ENCODE assay signal across 27 mouse cellular contexts in the genomic region with DNA sequence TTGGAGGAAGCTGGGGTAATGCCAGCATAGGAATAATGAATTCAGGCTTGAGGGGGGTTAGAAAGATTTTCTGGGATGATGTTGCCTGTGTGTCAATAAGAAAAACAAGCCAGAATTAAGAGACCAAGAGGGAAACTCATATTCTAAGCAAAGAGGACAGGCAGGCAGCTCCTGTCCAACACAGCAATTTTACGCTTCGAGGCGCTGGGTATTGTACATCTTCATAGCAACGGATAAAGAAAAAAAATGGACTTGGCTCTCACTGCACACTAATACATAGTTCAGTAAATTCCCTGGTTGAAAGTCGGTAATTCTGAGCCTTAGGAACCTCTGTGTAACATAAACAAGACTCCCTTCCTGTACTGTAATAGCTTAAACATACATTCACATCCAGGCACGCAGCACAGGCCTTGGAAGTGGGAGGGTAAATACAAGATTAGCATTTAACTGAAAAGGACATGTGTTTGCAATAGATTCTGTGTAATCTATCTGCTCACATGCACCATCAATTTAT.
DNase-seq lines count a peak whose midpoint lies in the region; ATAC-seq and TF ChIP-seq lines count a peak whose summit lies in the region.
"Had no signal": no experiment of that assay in that cellular context is flagged by ENCODE, and none has a peak within 500 bp of the region (broad histone marks: within the 10 kb centered on the region; RNA-seq: fewer than 3 reads in every experiment).

No protein-coding gene starts in this region.

- ATAC-seq in embryonic facial prominence, embryonic 11.5 days (replicated peaks; ENCODE audit: insufficient number of reproducible peaks, low FRiP score, low TSS enrichment, low read depth), result no peak
- peak; percentile 50; the same call in 1 of the 2 replicates for ATAC-seq in stomach, embryonic 15.5 days (ENCODE audit: insufficient read depth, low FRiP score, low read depth)
- ATAC-seq in stomach, postnatal 0 days (ENCODE audit: low FRiP score, low TSS enrichment), result no peak; the same call in 1 of the 2 replicates
- ATAC-seq: forebrain, embryonic 16.5 days; Patski had no signal

- no peaks in the 10 kb centered on the region for H3K36me3 ChIP-seq in embryonic facial prominence, embryonic 11.5 days (replicated peaks; ENCODE audit: control insufficient read depth, insufficient read depth, low read depth, low read length)
- H3K36me3 ChIP-seq in embryonic facial prominence, embryonic 10.5 days (replicated peaks), result no peaks in the 10 kb centered on the region
- no peaks in the 10 kb centered on the region for H3K36me3 ChIP-seq in stomach, embryonic 15.5 days
- H3K36me3 ChIP-seq in stomach, postnatal 0 days (ENCODE audit: control insufficient read depth, insufficient read depth, low read length), result no peaks in the 10 kb centered on the region
- H3K36me3 ChIP-seq: embryonic facial prominence, embryonic 12.5 days; limb, embryonic 15.5 days; liver, embryonic 13.5 days; neural tube, embryonic 13.5 days had no signal

- H3K27me3 ChIP-seq in embryonic facial prominence, embryonic 11.5 days (ENCODE audit: control insufficient read depth, insufficient read depth, low read length), result no peaks in the 10 kb centered on the region
- H3K27me3 ChIP-seq in embryonic facial prominence, embryonic 10.5 days (replicated peaks; ENCODE audit: low read depth, poor library complexity, severe bottlenecking), result no peaks in the 10 kb centered on the region
- H3K27me3 ChIP-seq in stomach, embryonic 15.5 days (replicated peaks), result no peaks in the 10 kb centered on the region
- H3K27me3 ChIP-seq in stomach, postnatal 0 days (ENCODE audit: control insufficient read depth, insufficient read depth, low read length), result no peaks in the 10 kb centered on the region
- H3K27me3 ChIP-seq: embryonic facial prominence, embryonic 12.5 days; limb, embryonic 15.5 days; liver, embryonic 13.5 days; neural tube, embryonic 13.5 days; Patski had no signal

- no peak overlapping the region for H3K4me3 ChIP-seq in embryonic facial prominence, embryonic 11.5 days (ENCODE audit: low read depth, low read length)
- no peak overlapping the region for H3K4me3 ChIP-seq in embryonic facial prominence, embryonic 10.5 days
- H3K4me3 ChIP-seq in stomach, embryonic 15.5 days (replicated peaks), result no peak overlapping the region
- H3K4me3 ChIP-seq in stomach, postnatal 0 days (ENCODE audit: low read depth, low read length), result no peak overlapping the region
- H3K4me3 ChIP-seq: embryonic facial prominence, embryonic 12.5 days; erythroblast, embryonic 14.5 days; limb, embryonic 15.5 days; liver, embryonic 13.5 days; neural tube, embryonic 13.5 days had no signal

- WGBS in embryonic facial prominence, embryonic 11.5 days, result 74% methylated on average over 6 of the region's 6 CpGs
- WGBS in embryonic facial prominence, embryonic 10.5 days, result 80% methylated on average over 6 of the region's 6 CpGs
- WGBS in stomach, embryonic 15.5 days, result 29% methylated on average over 6 of the region's 6 CpGs
- WGBS in stomach, postnatal 0 days, result 39% methylated on average over 6 of the region's 6 CpGs

- H3K4me2 ChIP-seq in embryonic facial prominence, embryonic 11.5 days (ENCODE audit: low read depth, low read length), result no peak overlapping the region
- no peak overlapping the region for H3K4me2 ChIP-seq in stomach, embryonic 15.5 days
- no peak overlapping the region for H3K4me2 ChIP-seq in stomach, postnatal 0 days (replicated peaks; ENCODE audit: low read depth)
- H3K4me2 ChIP-seq: embryonic facial prominence, embryonic 12.5 days; limb, embryonic 15.5 days; liver, embryonic 13.5 days; neural tube, embryonic 13.5 days had no signal

- DNase-seq in embryonic facial prominence, embryonic 11.5 days (ENCODE audit: low spot score), result peak; percentile 37
- no peak for DNase-seq in embryonic facial prominence, embryonic 10.5 days (ENCODE audit: low spot score)
- peak; percentile 27 for DNase-seq in left cerebral cortex, postnatal 4 days
- no peak for DNase-seq in left cerebral cortex, adult 9 months (ENCODE audit: low spot score in 2 of 2)
- DNase-seq in stomach, postnatal 0 days (ENCODE audit: low spot score), result no peak
- no peak for DNase-seq in right cerebral cortex, postnatal 36 days (ENCODE audit: low spot score in 2 of 2)
- no peak for DNase-seq in frontal cortex, postnatal 10 days (ENCODE audit: low spot score in 2 of 2)
- DNase-seq: adrenal gland, postnatal 14 days; cerebellum, adult 11 months; cerebellum, adult 9-10 months; gastrocnemius, postnatal 14 days; heart, postnatal 14 days; kidney, adult 8-10 months; kidney, postnatal 4 days; layer of hippocampus, adult 9-11 months; liver, embryonic 13.5 days; lung, adult 18-20 months; lung, postnatal 14 days; thymus, postnatal 25 days had no signal

- H3K4me1 ChIP-seq in embryonic facial prominence, embryonic 11.5 days (ENCODE audit: control insufficient read depth, insufficient read depth, low read length), result no peaks in the 10 kb centered on the region
- H3K4me1 ChIP-seq in embryonic facial prominence, embryonic 10.5 days, result no peaks in the 10 kb centered on the region
- no peaks in the 10 kb centered on the region for H3K4me1 ChIP-seq in stomach, embryonic 15.5 days
- no peaks in the 10 kb centered on the region for H3K4me1 ChIP-seq in stomach, postnatal 0 days (replicated peaks; ENCODE audit: control insufficient read depth, insufficient read depth)
- H3K4me1 ChIP-seq: liver, embryonic 13.5 days had no signal

- intact Hi-C loops in left cerebral cortex, postnatal 4 days (cut with DNase I), result no loop called here

- no peak overlapping the region for H3K27ac ChIP-seq in embryonic facial prominence, embryonic 11.5 days (replicated peaks; ENCODE audit: low read depth, low read length)
- no peak overlapping the region for H3K27ac ChIP-seq in embryonic facial prominence, embryonic 10.5 days (replicated peaks)
- H3K27ac ChIP-seq in stomach, embryonic 15.5 days, result peak overlapping the region; percentile 13; the same call in 1 of the 2 replicates
- H3K27ac ChIP-seq in stomach, postnatal 0 days (replicated peaks), result no peak overlapping the region
- H3K27ac ChIP-seq: embryonic facial prominence, embryonic 12.5 days; kidney, postnatal 0 days; limb, embryonic 15.5 days; liver, embryonic 13.5 days; neural tube, embryonic 13.5 days had no signal

- TF ChIP-seq CTCF in stomach, postnatal 0 days (IDR thresholded peaks at IDR 0.05; ENCODE audit: low read depth), result no peak

- H3K9ac ChIP-seq in embryonic facial prominence, embryonic 11.5 days (replicated peaks; ENCODE audit: low read length), result no peak overlapping the region
- H3K9ac ChIP-seq in stomach, embryonic 15.5 days, result no peak overlapping the region
- no peak overlapping the region for H3K9ac ChIP-seq in stomach, postnatal 0 days (ENCODE audit: low read length)
- H3K9ac ChIP-seq: embryonic facial prominence, embryonic 12.5 days; limb, embryonic 15.5 days; liver, embryonic 13.5 days; neural tube, embryonic 13.5 days had no signal

- H3K9me3 ChIP-seq in embryonic facial prominence, embryonic 11.5 days (replicated peaks; ENCODE audit: control insufficient read depth, low read length), result no peaks in the 10 kb centered on the region
- no peaks in the 10 kb centered on the region for H3K9me3 ChIP-seq in embryonic facial prominence, embryonic 10.5 days
- H3K9me3 ChIP-seq in stomach, embryonic 15.5 days, result no peaks in the 10 kb centered on the region
- H3K9me3 ChIP-seq in stomach, postnatal 0 days (ENCODE audit: control insufficient read depth, low read length), result no peaks in the 10 kb centered on the region
- H3K9me3 ChIP-seq: embryonic facial prominence, embryonic 12.5 days; limb, embryonic 15.5 days; liver, embryonic 13.5 days; neural tube, embryonic 13.5 days had no signal

- TF ChIP-seq EP300 in stomach, postnatal 0 days (optimal IDR thresholded peaks at IDR 0.05), result no peak

Comparison
In these comparisons a context has a peak if more than half of its experiments do, and no peak if none do; other contexts are left out.
1. DNase-seq: peak in embryonic facial prominence, embryonic 11.5 days (single experiment) and left cerebral cortex, postnatal 4 days (single experiment); none in embryonic facial prominence, embryonic 10.5 days (single experiment), left cerebral cortex, adult 9 months (0 of 2), stomach, postnatal 0 days (single experiment), right cerebral cortex, postnatal 36 days (0 of 2) and frontal cortex, postnatal 10 days (0 of 2).